Mouse (Mus musculus) kidney, adult 2 months (tissue): ENCODE measurements around the gene Naa16. TPM values are rescaled to one million over a fixed set of nuclear protein-coding genes. Genes with fewer than 3 reads are reported as not detected.
A peak's percentile ranks its signal among the peaks of the same experiment; 100 is the strongest.

Experiments
- DNase-seq: peaks from one replicate; pipeline ENCODE4 v3.0.0; 2021
- H3K27ac ChIP-seq: fragments of 200-500 bp; 2 replicates; pipeline ENCODE4 v1.5.1; 2012; ENCODE audit warnings: low read depth, low read length, control low read depth, inconsistent platforms; ENCODE audit not compliant: insufficient read depth
- H3K27me3 ChIP-seq: fragments of 200-500 bp; replicated peaks from 2 replicates; pipeline ENCODE4 v1.6.1; 2012; ENCODE audit warnings: mild to moderate bottlenecking, moderate library complexity, low read length, inconsistent platforms; ENCODE audit not compliant: control insufficient read depth, insufficient read depth
- H3K36me3 ChIP-seq: fragments of 200-500 bp; 2 replicates; pipeline ENCODE4 v1.6.1; 2012; ENCODE audit warnings: mild to moderate bottlenecking, moderate library complexity, low read length, inconsistent platforms; ENCODE audit not compliant: control insufficient read depth, insufficient read depth
- H3K4me1 ChIP-seq: fragments of 200-500 bp; 2 replicates; pipeline ENCODE4 v1.6.1; 2011; ENCODE audit warnings: low read length; ENCODE audit not compliant: control insufficient read depth, insufficient read depth
- H3K4me3 ChIP-seq: fragments of 200-500 bp; 2 replicates; pipeline ENCODE4 v1.5.1; 2011; ENCODE audit warnings: mild to moderate bottlenecking, low read depth, low read length, control low read depth; ENCODE audit not compliant: insufficient read depth
- CTCF ChIP-seq: fragments of 200-500 bp; conservative IDR thresholded peaks from 2 replicates; pipeline ENCODE4 v1.5.1; 2011; ENCODE audit warnings: low read depth, mild to moderate bottlenecking, control low read depth, low read length, moderate library complexity, mixed read lengths; ENCODE audit not compliant: insufficient read depth, insufficient read length
- POLR2A ChIP-seq: fragments of 200-500 bp; IDR thresholded peaks from one replicate; pipeline ENCODE4 v1.6.1; 2011; ENCODE audit warnings: low read depth, low read length, control low read depth
- WGBS: fragments of 180-500 bp; shearing (Covaris S2); methylation state at CpG from one replicate; pipeline ENCODE4 v1.1.7; 2018; 5-methylcytosine and 5-hydroxymethylcytosine counted together
- polyA plus RNA-seq: library from polyadenylated mRNA; depleted of rRNA; stranded (reverse); fragments of >200 nt; gene quantifications from 2 replicates; pipeline ENCODE4 v1.2.3, GENCODE M21; 2012

The Naa16 gene
- polyA plus RNA-seq, 1 experiment: 3.1 TPM

GRCm38 (mm10) chr14:79293119-79293780, 97.3 kb downstream of the Naa16 start:
- WGBS: 33% methylated on average over 14 of the region's 16 CpGs
- TF ChIP-seq POLR2A (no peak), CTCF (no peak)
- H3K4me3 ChIP-seq: no peak overlapping the region
- H3K4me1 ChIP-seq: no peaks in the 10 kb centered on the region
- peak; percentile 81 for DNase-seq
- H3K27me3 ChIP-seq: no peaks in the 10 kb centered on the region
- H3K36me3 ChIP-seq: no peaks in the 10 kb centered on the region
- H3K27ac ChIP-seq: peak overlapping the region; percentile 39; the same call in 1 of the 2 replicates

GRCm38 (mm10) chr14:79291629-79292028, 98.9 kb downstream of the Naa16 start:
- no peak for DNase-seq
- Histone ChIP-seq H3K36me3 (no peaks in the 10 kb centered on the region), H3K4me1 (no peaks in the 10 kb centered on the region), H3K27me3 (no peaks in the 10 kb centered on the region), H3K4me3 (no peak overlapping the region), H3K27ac (no peak overlapping the region)
- 97% methylated on average over 4 of the region's 4 CpGs for WGBS
- TF ChIP-seq CTCF (no peak), POLR2A (no peak)

- Histone ChIP-seq H3K36me3 (no peaks in the 10 kb centered on the region), H3K27ac (peak overlapping the region; percentile 7; the same call in 1 of the 2 replicates), H3K4me1 (no peaks in the 10 kb centered on the region), H3K4me3 (no peak overlapping the region), H3K27me3 (no peaks in the 10 kb centered on the region)
- no peak for DNase-seq
- WGBS: 63% methylated on average over 15 of the region's 15 CpGs
- TF ChIP-seq POLR2A (no peak), CTCF (no peak)
These were observed 99.7 kb downstream of the Naa16 start for GRCm38 (mm10) chr14:79290683-79291425.

- no peaks in the 10 kb centered on the region for H3K36me3 ChIP-seq
- H3K27ac ChIP-seq: no peak overlapping the region
- no peak for DNase-seq
- no peak overlapping the region for H3K4me3 ChIP-seq
- no peaks in the 10 kb centered on the region for H3K4me1 ChIP-seq
- no peak for TF ChIP-seq CTCF
- no peak for TF ChIP-seq POLR2A
- no peaks in the 10 kb centered on the region for H3K27me3 ChIP-seq
- WGBS: 56% methylated on average over 9 of the region's 9 CpGs
These were observed 100.7 kb downstream of the Naa16 start for GRCm38 (mm10) chr14:79289909-79290308.

- peak; percentile 49 for TF ChIP-seq CTCF
- TF ChIP-seq POLR2A: no peak
- no peak overlapping the region for H3K27ac ChIP-seq
- H3K4me1 ChIP-seq: no peaks in the 10 kb centered on the region
- H3K4me3 ChIP-seq: no peak overlapping the region
- 75% methylated on average over 3 of the region's 3 CpGs for WGBS
- no peaks in the 10 kb centered on the region for H3K36me3 ChIP-seq
- H3K27me3 ChIP-seq: no peaks in the 10 kb centered on the region
- no peak for DNase-seq
These were observed 102.3 kb downstream of the Naa16 start for GRCm38 (mm10) chr14:79288280-79288679.

GRCm38 (mm10) chr14:79287251-79287863, 103.2 kb downstream of the Naa16 start:
- Histone ChIP-seq H3K27ac (no peak overlapping the region), H3K27me3 (no peaks in the 10 kb centered on the region), H3K4me1 (no peaks in the 10 kb centered on the region), H3K36me3 (no peaks in the 10 kb centered on the region), H3K4me3 (no peak overlapping the region)
- DNase-seq: no peak
- TF ChIP-seq CTCF (no peak), POLR2A (no peak)
- WGBS: 69% methylated on average over 7 of the region's 7 CpGs

GRCm38 (mm10) chr14:79285549-79285948, 105.0 kb downstream of the Naa16 start:
- Histone ChIP-seq H3K36me3 (no peaks in the 10 kb centered on the region), H3K27ac (no peak overlapping the region), H3K27me3 (no peaks in the 10 kb centered on the region), H3K4me3 (no peak overlapping the region), H3K4me1 (no peaks in the 10 kb centered on the region)
- DNase-seq: no peak
- TF ChIP-seq POLR2A: no peak
- WGBS: 82% methylated on average over 5 of the region's 5 CpGs

- Histone ChIP-seq H3K4me1 (no peaks in the 10 kb centered on the region), H3K36me3 (no peaks in the 10 kb centered on the region), H3K27me3 (no peaks in the 10 kb centered on the region), H3K27ac (no peak overlapping the region), H3K4me3 (no peak overlapping the region)
- TF ChIP-seq CTCF: no peak
- TF ChIP-seq POLR2A: no peak
- DNase-seq: no peak
- WGBS: 89% methylated on average over 4 of the region's 4 CpGs
These were observed 106.0 kb downstream of the Naa16 start for GRCm38 (mm10) chr14:79284616-79285015.
